Mouse (Mus musculus) macrophage (primary cell): ENCODE results near the gene Bbs10. TPM values are rescaled to one million over a fixed set of nuclear protein-coding genes. Genes with fewer than 3 reads are reported as not detected.

ENCODE experiments used
- H3K27ac ChIP-seq: fragments of 350-480 bp; formaldehyde crosslinking; 2 replicates; pipeline ENCODE4 v1.9.0; 2021
- H3K36me3 ChIP-seq: fragments of 350-480 bp; formaldehyde crosslinking; 2 replicates; pipeline ENCODE4 v1.9.0; 2021; ENCODE audit errors: inconsistent target
- H3K4me3 ChIP-seq: fragments of 350-480 bp; formaldehyde crosslinking; 2 replicates; pipeline ENCODE4 v1.9.0; 2021; ENCODE audit errors: inconsistent target
- H3K79me2 ChIP-seq: fragments of 350-480 bp; formaldehyde crosslinking; 2 replicates; pipeline ENCODE4 v1.9.0; 2021; ENCODE audit errors: inconsistent target
- WGBS: methylation state at CpG from one replicate; pipeline ENCODE4 v1.1.7; 2026; ENCODE audit warnings: inconsistent platforms; ENCODE audit not compliant: missing documents; 5-methylcytosine and 5-hydroxymethylcytosine counted together
- polyA plus RNA-seq: library from polyadenylated mRNA; stranded (reverse); fragments of 250-400 nt; gene quantifications from 3 replicates; pipeline ENCODE4 v1.2.4, GENCODE M21; 2018; ENCODE audit warnings: inconsistent platforms

The Bbs10 gene
- polyA plus RNA-seq, 1 experiment from 2014 or later = 2.4 TPM

- Histone ChIP-seq H3K4me3 (no peak overlapping the region), H3K27ac (no peak overlapping the region), H3K79me2 (no peaks in the 10 kb centered on the region), H3K36me3 (no peaks in the 10 kb centered on the region)
- 92% methylated on average over 5 of the region's 5 CpGs for WGBS
Measured at GRCm38 (mm10) chr10:111343555-111343954, 45.1 kb downstream of the Bbs10 start.

GRCm38 (mm10) chr10:111348263-111348662, 49.8 kb downstream of the Bbs10 start:
- Histone ChIP-seq H3K27ac (no peak overlapping the region), H3K79me2 (no peaks in the 10 kb centered on the region), H3K4me3 (no peak overlapping the region), H3K36me3 (no peaks in the 10 kb centered on the region)
- WGBS = 76% methylated on average over 2 of the region's 2 CpGs

Other genes starting within 250 kb of the Bbs10 start
- 244 to 329 TPM (median 315 TPM) in 3 replicates for gene Osbpl8, start 133.9 kb upstream of the Bbs10 start, polyA plus RNA-seq
- 135 to 333 TPM (median 303 TPM) in 3 replicates for gene Nap1l1, start 174.5 kb downstream of the Bbs10 start, polyA plus RNA-seq
- gene Phlda1, start 207.6 kb downstream of the Bbs10 start, polyA plus RNA-seq = 1.2 to 6.7 TPM (median 2.1 TPM) in 3 replicates